Mouse (Mus musculus) embryonic fibroblast, embryonic 13.5 days (primary cell): ENCODE data around the gene Fbxw4.

ENCODE experiments used
- CTCF ChIP-seq: IDR thresholded peaks from 2 replicates; pipeline ENCODE4 v1.5.1; 2011; ENCODE audit warnings: mild to moderate bottlenecking, control low read depth, low read length, moderate library complexity, borderline replicate concordance; ENCODE audit not compliant: insufficient read depth
- POLR2A ChIP-seq: IDR thresholded peaks from 2 replicates; pipeline ENCODE4 v1.6.1; 2011; ENCODE audit warnings: low read depth, mild to moderate bottlenecking, control low read depth, low read length, moderate library complexity

- TF ChIP-seq CTCF (no peak), POLR2A (no peak)
Measured at GRCm38 (mm10) chr19:45591704-45592103, 68.4 kb downstream of the Fbxw4 start.
